Mouse (Mus musculus) left cerebral cortex, postnatal 36 days (tissue): Measurements from ENCODE around the gene Coasy. TPM values are rescaled to one million over a fixed set of nuclear protein-coding genes. Genes with fewer than 3 reads are reported as not detected.

Experiments
- DNase-seq, 2 experiments: peaks; one replicate each; pipeline ENCODE4 v3.0.0; 2021 to 2022; ENCODE audit warnings: low spot score in 2 of 2, mixed read lengths in 1 of 2
- intact Hi-C: fragments of 180-260 bp; cut with DNase I; formaldehyde crosslinking; loops from one replicate; pipeline ENCODE4 v1.15.1; 2025
- total RNA-seq, 2 experiments: library from RNA; stranded (reverse); gene quantifications; 2 replicates each; pipeline ENCODE4 v1.2.3; 2021

Coasy gene
- 10 to 100 TPM; 22.7 to 26.3 TPM for total RNA-seq

DNA sequence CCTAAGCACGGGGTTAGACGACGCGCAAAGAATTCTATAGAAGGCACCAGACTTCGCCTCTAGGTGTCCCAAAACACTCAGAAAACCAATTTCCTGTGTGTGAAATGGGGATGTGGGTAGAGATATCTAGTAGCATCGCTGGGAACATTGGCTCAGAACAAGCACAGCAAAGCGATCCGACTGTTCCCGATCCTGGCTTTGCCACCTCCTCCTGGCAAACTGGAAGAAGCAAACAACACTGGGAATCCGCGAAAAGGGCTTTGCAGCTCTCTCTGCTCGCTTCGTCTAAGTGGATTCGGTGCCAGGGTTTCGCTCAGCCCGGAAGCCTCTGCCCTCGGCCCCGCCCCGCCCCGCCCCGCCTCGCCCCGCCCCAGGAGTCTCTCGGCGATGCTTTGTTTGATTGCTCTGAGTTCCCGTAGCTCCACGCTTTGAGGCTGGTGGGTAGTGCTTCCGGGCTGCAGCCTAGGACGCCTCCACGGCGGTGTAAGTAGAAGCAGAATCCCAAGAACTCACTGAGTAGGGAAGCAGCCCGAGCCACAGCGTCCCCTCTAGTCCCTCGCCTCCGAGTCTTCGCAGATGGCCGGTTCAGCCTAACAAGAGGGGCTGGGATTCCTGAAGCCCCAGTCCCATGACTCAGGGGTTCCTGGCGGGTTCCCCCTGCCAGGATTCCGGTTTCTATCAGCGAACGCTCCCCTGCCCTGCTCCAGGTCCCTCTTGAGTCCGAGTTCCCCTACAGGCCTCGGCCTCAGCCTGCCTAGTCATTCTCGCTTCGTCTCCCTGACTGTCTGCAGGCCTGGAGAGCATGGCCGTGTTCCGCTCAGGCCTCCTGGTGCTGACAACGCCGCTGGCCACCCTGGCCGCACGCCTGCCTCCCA is at the start of gene Coasy:
TSS of gene Coasy (plus strand) at position 358 of the 875 bp plus-strand sequence.
- peak; percentile 89 to 91 for DNase-seq
- intact Hi-C loops: no loop called here

DNA sequence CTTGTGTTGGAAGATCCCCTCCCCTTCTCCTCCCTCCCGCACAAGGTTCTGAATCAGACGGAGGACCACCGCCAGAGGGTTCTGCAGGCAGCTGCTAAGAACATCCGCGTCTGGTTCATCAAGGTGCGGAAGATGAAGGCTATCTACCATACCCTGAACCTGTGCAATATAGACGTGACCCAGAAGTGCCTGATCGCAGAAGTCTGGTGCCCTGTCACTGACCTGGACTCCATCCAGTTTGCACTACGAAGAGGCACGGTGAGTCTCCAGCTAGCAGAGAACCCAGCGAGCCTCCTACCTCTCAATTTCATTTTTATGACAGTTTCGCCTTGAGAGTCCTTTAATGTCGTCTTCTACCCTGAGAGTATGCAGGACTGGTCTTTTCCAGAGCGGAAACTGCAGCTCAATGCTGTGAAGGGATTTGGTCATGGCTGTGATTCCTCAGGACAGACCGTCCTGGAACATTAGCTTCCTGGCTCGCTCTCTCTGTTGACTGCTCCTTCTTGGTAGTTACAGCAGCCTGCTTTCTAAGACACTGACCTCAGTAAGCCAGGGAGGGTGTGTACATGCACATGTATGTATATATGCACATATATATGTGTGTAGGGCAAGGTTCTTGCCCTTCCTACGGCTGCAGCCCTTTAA is 48.4 kb upstream of the Coasy start:
- DNase-seq: no peak
- intact Hi-C loops: no loop called here

DNA sequence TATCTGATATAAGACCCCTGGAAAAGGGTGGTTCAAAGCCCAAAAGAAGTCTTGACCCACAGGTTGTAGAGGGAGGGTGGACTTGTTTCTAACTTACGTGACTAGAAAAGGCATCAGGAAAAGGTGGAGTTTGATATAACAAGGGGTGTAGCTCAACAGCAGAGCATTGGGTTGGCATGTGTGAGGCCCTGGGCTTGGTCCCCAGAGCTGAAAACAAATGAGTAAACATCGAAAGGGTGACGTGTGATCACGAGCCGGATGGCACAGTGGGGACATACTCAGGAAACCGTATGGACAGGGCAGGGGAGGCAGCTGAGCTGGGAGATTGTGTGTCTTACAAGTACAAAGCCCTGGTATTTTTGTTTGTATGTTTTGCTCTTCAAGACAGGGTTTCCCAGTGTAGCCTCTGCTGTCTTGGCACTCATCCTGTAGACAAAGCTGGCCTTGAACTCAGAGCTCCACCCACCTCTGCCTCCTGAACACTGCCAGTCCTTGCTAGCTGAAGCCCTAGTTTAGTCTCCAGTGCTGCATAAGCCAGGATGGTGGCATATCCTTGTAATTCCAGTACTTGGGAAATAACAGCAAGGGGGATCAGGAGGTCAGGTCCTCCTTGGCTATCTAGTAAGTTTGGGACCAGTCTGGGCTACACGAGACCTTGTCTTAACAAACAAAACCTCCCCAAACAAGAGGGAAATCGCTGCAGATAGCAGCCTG is 47.6 kb upstream of the Coasy start:
- DNase-seq: no peak
- intact Hi-C loops: no loop called here

- intact Hi-C loops: no loop called here
- no peak for DNase-seq
Observed at GRCm38 (mm10) chr11:101035328-101035695, 47.1 kb upstream of the Coasy start.

DNA sequence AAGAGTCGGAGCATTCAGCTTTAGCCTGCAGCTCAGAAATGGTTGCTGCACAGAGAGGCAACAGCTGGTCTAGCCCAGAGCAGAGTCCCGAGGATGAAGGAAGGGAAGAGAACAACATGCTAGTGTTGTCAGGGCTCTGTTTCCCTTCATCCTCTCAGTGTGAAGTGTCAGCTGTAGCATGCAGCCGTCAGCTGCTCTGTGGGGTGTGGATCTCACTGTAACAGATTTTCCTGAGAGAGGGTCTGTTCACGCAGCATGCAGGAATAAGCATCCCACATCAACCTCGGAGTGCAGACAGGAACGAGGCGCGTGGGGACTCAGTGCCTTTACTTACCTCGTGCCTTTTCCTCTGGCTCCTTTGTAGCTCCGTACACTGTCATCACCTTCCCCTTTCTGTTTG is 44.6 kb upstream of the Coasy start:
- DNase-seq: no peak
- intact Hi-C loops: no loop called here

GRCm38 (mm10) chr11:101045826-101046225 is 36.5 kb upstream of the Coasy start:
- intact Hi-C loops: no loop called here

DNA sequence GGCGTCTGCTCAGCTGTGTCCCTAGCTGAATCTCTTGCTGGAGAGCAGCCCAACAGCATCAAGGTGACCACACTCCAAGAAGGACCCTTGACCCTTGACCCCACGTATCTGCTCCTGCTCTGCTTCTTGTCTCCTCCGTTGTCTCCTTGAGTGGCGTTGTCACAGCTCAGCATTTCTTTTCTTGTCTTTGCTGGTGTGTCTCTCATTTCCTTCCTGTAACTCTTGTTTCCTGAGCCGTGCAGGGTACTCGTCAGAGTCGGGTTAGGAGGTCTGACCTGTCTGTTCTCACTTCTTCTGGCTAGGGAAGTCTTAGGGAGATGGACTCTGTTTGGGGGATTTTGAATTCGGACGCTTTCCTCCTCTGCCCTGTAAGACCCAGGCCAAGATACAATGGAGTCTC is 35.9 kb upstream of the Coasy start:
- intact Hi-C loops: no loop called here
- no peak for DNase-seq

More at GRCm38 (mm10) chr11:101045826-101046225, 36.5 kb upstream of the Coasy start:
- no peak for DNase-seq

DNA sequence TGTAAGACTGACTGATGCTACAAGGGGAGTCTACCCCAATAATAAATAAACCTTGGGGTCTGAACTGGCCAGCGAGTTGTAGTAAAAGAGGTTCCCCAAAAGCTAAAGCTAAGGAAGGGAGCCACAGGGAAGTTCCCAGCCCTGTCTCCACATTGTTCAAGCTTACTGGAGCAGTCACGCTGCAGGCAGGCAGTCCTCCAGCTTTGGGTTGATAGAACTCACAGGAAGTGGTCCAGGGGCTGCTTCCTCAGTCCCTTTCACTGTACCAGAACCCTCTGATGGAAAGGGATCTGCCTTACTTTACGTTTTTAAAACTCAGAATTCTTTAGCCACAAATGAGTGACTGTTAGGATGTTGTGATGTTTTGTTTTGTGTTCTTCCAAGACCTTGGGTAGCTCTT is 34.9 kb upstream of the Coasy start:
- intact Hi-C loops: no loop called here

DNA sequence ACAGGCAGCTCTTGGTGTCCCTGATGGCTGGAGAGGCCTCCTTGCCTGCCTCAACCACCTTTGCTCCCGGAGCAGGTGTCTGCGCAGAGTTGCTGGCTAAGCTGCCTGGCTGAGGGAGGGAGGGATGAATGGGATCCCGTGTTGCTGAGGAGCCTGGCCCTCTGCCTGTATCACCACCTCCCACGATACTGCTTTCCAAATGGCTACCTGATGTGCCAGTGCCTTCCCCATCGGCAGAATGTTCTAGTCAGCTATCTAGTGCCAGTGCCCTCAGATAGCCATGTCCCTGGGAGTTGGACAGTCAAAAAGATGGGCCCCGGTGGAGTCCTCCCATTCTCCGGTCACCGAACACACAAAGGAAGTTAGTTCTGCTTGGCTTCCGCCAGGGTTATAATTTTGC is 32.0 kb upstream of the Coasy start:
- DNase-seq: peak in 1 of 2 experiments; percentile 59

More for the DNA sequence above, 34.9 kb upstream of the Coasy start:
- DNase-seq: no peak

DNA sequence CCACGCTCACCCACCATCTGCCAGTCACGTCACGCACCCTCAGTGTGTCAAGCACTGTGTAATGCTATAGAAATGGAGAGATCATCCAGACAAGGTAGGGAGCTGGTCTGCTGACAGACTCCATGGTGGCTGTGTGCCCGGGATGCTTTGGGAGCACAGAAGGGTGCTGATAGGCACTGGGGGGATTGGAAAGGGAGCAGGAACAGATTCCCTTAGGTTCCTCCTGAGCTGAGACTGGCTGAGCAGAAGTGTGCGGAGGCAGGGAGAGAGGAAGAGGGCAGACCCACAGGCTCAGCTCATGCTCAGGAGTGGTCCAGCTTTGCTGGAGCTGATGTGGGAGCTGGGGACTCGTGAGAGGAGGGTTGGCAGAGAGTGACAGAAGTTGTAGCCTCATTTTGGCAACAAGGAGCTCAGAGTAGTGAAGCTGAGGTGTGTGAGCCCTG is 31.3 kb upstream of the Coasy start:
- intact Hi-C loops: loop anchor here (5.0 kb wide), 1 partner anchor 39 kb away; no protein-coding TSS in a partner anchor
- DNase-seq: peak in 1 of 2 experiments; percentile 59

More for the DNA sequence above, 32.0 kb upstream of the Coasy start:
- intact Hi-C loops: loop anchor here (5.0 kb wide), 1 partner anchor 38 kb away; no protein-coding TSS in a partner anchor

DNA sequence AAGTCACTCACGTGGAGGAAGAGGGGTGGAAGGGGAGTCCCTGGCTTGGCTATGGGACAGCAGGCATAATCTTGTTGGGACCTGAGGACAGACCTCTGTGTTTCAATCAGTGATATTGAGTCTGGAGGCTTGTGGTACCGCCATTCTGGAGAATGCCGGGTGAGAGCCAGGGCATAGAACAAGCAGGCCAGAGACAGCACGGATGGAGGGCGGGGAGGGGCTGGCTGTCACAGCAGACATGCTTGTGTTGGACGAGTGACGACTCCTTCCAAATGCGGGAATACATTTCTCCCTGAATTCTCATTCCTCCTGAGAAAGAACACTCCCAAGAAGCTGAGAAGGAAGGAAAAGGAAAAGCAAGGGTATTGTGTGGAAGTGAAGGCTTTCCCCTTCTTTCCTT is 30.7 kb upstream of the Coasy start:
- DNase-seq: no peak
- intact Hi-C loops: loop anchor here (5.0 kb wide), 1 partner anchor 39 kb away; no protein-coding TSS in a partner anchor

DNA sequence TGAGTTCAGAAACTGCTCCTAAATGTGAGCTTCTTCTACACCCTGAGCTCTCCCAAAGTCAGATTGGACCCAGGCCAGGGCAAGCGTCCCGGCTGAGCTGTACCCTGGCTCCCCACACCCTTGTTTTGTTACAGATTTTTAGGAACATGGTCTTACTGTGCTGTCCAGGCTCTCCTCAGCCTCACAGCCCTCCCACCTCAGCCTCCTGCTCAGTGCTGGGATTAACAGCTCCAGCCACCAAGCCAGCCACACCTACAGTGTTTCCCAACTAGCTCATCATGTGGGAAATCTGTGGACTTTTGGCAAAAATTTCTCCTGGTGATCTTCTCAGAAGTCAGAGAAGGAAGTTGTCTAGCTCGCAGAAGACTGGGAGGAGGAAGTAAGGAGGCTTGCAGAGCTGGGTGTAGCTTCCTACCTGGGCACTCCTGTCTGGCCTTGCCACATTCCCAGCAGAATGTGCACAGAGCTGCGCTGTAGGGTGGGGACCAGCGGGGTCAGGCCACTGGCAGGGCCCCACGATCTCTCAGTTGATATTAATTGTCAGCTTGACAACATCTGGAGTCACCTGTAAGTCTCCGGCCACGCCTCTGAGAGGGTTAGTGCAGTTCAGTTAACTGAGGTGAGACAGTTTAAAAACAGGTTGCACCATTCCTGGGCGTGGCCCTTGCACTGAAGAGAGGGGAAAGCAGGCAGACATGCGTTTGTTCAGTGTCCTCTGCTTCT is 29.5 kb upstream of the Coasy start:
- intact Hi-C loops: loop anchor here (5.0 kb wide), 1 partner anchor 41 kb away; no protein-coding TSS in a partner anchor
- no peak for DNase-seq

GRCm38 (mm10) chr11:101053974-101054373 is 28.4 kb upstream of the Coasy start:
- DNase-seq: no peak
- intact Hi-C loops: loop anchor here (5.0 kb wide), 1 partner anchor 42 kb away; no protein-coding TSS in a partner anchor

DNA sequence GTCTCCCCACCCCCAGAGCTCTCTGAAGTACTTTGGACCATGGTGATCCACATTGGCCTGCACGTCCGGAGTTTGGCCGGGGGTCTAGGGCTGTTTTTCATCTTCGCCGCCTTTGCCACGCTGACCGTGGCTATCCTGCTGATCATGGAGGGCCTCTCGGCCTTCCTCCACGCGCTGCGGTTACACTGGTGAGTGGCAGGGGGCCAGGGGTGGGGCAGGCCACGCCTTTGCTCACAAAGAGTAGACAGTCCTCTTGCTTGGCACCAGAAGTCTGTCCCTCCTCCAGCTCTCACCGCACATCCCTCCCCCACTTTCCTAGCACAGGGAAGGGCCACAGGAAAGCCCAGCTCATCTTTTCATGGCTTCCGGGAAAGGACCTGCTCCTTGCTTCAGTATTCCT is 26.9 kb upstream of the Coasy start:
- intact Hi-C loops: no loop called here
- DNase-seq: no peak

GRCm38 (mm10) chr11:101056885-101057284 is 25.5 kb upstream of the Coasy start:
- intact Hi-C loops: no loop called here
- no peak for DNase-seq

GRCm38 (mm10) chr11:101057860-101058259 is 24.5 kb upstream of the Coasy start:
- peak; percentile 69 to 82 for DNase-seq
- intact Hi-C loops: no loop called here

- no peak for DNase-seq
- intact Hi-C loops: no loop called here
Observed at GRCm38 (mm10) chr11:101058726-101059125, 23.6 kb upstream of the Coasy start.

GRCm38 (mm10) chr11:101059473-101059872 is 22.9 kb upstream of the Coasy start:
- intact Hi-C loops: no loop called here
- no peak for DNase-seq

DNA sequence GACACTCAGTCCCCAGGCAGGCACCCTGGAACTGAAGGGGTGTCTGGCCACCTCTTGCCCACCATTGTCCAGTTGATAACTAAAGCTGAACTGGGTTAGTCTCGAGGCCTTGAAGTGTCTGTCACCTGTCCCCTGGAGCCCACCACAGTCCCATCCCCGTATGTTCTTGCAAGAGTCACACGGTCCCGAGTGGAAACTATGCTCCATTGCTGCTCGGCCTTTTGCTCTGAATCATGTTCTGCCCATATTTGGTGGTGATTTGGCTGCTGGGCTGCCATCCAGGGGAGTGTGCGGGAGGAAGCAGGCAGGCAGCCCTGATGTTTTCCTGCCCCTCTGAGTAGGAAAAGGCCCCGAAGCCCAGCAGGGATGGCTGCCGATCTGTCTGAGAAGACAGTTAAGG is 22.2 kb upstream of the Coasy start:
- intact Hi-C loops: no loop called here
- peak; percentile 66 to 73 for DNase-seq
